Mouse (Mus musculus) cerebellum, adult 9-11 months (tissue): Measurements from ENCODE around the gene Olfr1086.
"Not testable (repeated sequence)": the region's sequence is repeated elsewhere in the genome, so short reads cannot be mapped to it uniquely, and the experiment has no call there.

Experiments
- DNase-seq: peaks from one replicate; pipeline ENCODE4 v3.0.0; 2022

Gene Olfr1086

DNA sequence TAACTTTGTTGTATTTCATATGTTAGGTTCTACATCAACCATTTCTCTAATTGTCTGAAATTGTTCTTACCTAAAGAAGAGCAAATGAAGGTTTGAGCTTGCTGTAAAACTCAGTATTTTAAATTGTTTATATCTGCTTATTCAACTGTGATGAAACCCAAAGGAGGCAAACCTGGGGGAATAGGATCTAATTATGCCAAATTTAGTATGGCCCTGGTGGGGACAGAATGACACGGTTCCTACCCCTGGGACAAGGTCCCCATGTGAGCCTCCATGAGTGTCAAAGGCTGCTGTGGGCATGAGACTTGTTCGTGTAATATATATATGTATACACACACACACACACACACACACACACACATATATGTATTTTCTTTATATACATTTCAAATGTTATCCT, at the start of gene Olfr1086:
TSS of gene Olfr1086 (minus strand) at position 101 of the 400 bp plus-strand sequence.
- DNase-seq, result no peak

DNA sequence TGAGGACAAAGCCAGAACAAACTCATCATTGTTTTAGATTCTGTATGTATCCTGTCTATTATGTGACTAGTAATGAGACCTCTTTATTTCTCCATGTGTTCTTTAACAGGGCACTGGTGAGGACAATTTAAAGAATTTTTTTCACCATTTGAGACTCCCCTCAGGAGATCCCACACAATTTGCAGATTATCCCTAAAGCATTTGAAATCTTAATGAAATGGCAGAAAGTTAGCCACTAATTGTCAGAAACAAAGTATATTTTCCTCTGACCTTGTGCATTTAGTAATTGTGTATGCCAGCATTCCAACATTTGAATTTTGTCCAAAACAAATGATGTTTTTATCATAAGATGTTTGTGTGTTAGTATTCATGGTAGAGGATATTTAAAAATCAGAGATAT, 18.4 kb upstream of the Olfr1086 start, which contains the start of gene Olfr1087:
TSS of gene Olfr1087 (minus strand) at position 101 of the 400 bp plus-strand sequence.
- DNase-seq, result no peak

DNA sequence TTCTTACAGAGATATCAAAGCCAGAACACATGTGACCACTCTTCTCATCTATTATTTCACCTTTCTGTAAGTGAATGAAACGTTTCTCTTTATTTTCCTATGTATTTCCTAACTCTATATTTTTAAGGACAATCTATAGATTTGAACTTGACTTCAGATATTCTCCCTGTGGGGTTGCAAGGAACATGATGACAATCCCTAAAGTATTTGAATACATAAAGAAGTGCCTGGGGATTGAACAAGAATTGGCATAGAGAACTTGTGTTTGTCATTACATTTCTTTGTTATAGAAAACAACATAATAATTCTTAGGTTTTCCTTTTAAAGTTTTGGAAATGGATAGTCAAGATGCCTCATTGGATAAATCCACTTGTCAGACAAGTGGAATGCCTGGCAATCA, 18.0 kb downstream of the Olfr1086 start, which contains the start of gene Olfr1085:
TSS of gene Olfr1085 (minus strand) at position 101 of the 400 bp plus-strand sequence.
- no peak for DNase-seq

DNA sequence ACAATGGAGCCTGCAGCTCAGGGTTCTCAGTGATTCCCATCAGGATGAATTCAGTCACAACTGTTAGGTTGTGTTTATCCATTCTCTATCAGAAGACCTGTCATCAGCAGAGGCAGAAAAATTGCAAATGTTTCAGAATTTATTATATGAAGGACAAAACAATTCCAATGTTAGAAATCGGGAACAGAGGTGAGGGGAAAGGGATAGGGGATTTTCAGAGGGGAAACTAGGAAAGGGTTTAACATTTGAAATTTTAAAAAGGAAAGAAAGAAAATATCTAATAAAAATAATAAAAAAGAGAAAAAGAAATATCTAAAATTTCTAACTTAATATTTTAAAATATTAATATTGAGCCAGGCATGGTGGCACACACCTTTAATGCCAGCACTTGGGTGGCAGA, 40.3 kb downstream of the Olfr1086 start, which contains the start of gene Olfr1084:
TSS of gene Olfr1084 (minus strand) at position 101 of the 400 bp plus-strand sequence.
- DNase-seq, result not testable (repeated sequence)
